Mouse (Mus musculus) stomach, embryonic 14.5 days (tissue): ENCODE data around the gene Notch2. TPM values are rescaled to one million over a fixed set of nuclear protein-coding genes. Genes with fewer than 3 reads are reported as not detected.

ENCODE experiments used
- ATAC-seq: fragments of 200-750 bp; cut with Nextera tagmentation; 2 replicates; pipeline ENCODE4 v1.8.0; 2017; ENCODE audit warnings: low read depth, moderate TSS enrichment; ENCODE audit not compliant: insufficient number of reproducible peaks, insufficient read depth, low FRiP score
- H3K27ac ChIP-seq: fragments of 300-500 bp; sonication (generic); 2 replicates; pipeline ENCODE4 v1.5.1; 2014; ENCODE audit warnings: mild to moderate bottlenecking, low read length, moderate library complexity, mixed read lengths
- H3K27me3 ChIP-seq: fragments of 300-500 bp; sonication (generic); 2 replicates; pipeline ENCODE4 v1.6.1; 2014; ENCODE audit warnings: low read length, control low read depth, mixed read lengths; ENCODE audit not compliant: control insufficient read depth, insufficient read depth
- H3K36me3 ChIP-seq: fragments of 300-500 bp; sonication (generic); 2 replicates; pipeline ENCODE4 v1.6.1; 2014; ENCODE audit warnings: mild to moderate bottlenecking, control low read depth, low read length, moderate library complexity, mixed read lengths; ENCODE audit not compliant: control insufficient read depth, insufficient read depth
- H3K4me1 ChIP-seq: fragments of 300-500 bp; sonication (generic); 2 replicates; pipeline ENCODE4 v1.6.1; 2014; ENCODE audit warnings: low read length, control low read depth, mixed read lengths; ENCODE audit not compliant: control insufficient read depth, insufficient read depth
- H3K4me2 ChIP-seq: fragments of 300-500 bp; sonication (generic); replicated peaks from 2 replicates; pipeline ENCODE4 v1.6.1; 2014; ENCODE audit warnings: low read depth, low read length, control low read depth
- H3K4me3 ChIP-seq: fragments of 300-500 bp; sonication (generic); 2 replicates; pipeline ENCODE4 v1.5.1; 2014; ENCODE audit warnings: low read depth, low read length, control low read depth
- H3K9ac ChIP-seq: fragments of 300-500 bp; sonication (generic); replicated peaks from 2 replicates; pipeline ENCODE4 v1.6.1; 2014; ENCODE audit warnings: low read depth, mild to moderate bottlenecking, control low read depth, low read length, moderate library complexity, mixed read lengths
- H3K9me3 ChIP-seq: fragments of 300-500 bp; sonication (generic); 2 replicates; pipeline ENCODE4 v1.6.1; 2016; ENCODE audit warnings: low read depth, low read length, control low read depth; ENCODE audit not compliant: control insufficient read depth
- WGBS: fragments of 180-500 bp; shearing (Covaris S2); extraction: QIAGEN DNeasy Blood & Tissue Kit; methylation state at CpG from one replicate; pipeline ENCODE4 v1.1.7; 2014; 5-methylcytosine and 5-hydroxymethylcytosine counted together
- polyA plus RNA-seq: library from polyadenylated mRNA; unstranded; fragments of >200 nt; fragmentation: Nextera tagmentation; extraction: Ambion mirVana; gene quantifications from 2 replicates; pipeline ENCODE4 v1.2.1, GENCODE M21; 2014

Gene Notch2
- polyA plus RNA-seq, 1 experiment from 2014 or later, result 36.2 TPM

DNA sequence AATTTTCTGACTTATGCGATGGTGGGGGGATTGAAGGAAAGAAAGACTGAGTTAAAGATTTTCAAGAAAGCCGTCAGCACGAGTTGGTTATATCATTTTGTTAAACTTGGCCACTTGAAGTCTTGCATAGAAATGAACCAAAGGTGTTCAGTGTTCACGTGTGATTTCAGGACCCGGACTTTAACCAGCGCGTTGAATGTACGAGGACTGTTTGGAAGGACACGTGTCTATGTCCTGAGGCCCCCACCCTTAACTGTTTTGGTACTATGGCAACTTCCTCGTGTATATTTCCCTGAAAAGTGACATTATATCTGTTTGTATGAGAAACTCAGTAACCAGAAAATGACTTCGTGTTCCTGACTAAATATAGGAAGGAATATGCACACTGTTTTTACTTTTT is 136.6 kb downstream of the Notch2 start:
- no peak overlapping the region for H3K4me3 ChIP-seq
- H3K27ac ChIP-seq, result no peak overlapping the region
- no peaks in the 10 kb centered on the region for H3K4me1 ChIP-seq
- H3K27me3 ChIP-seq, result no peaks in the 10 kb centered on the region
- no peak overlapping the region for H3K4me2 ChIP-seq
- WGBS, result 94% methylated on average over 11 of the region's 11 CpGs
- no peak overlapping the region for H3K9ac ChIP-seq
- H3K9me3 ChIP-seq, result no peaks in the 10 kb centered on the region
- peaks cover 43% of the 10 kb centered on the region for H3K36me3 ChIP-seq
- no peak for ATAC-seq

DNA sequence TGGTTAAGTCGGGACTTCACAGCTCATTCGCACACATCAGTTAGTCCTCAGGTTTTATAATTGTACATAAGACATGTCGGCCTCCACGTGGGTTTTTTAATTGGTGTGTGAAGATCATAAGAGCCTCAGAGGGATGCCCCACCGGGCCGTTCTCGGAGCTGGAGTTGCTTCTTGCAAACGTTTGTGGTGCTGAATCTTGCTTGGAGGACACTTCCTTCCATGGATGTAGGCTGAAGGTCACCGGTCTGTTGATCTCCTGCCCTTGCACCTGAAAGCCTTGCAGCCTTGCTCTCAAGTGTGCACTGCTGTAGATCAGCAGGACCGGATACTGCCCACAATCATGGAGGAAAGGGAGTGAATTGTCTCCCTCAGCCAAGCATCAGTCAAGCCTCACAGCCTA is 137.7 kb downstream of the Notch2 start:
- peaks cover 32% of the 10 kb centered on the region for H3K36me3 ChIP-seq
- H3K27ac ChIP-seq, result no peak overlapping the region
- no peak overlapping the region for H3K4me2 ChIP-seq
- no peaks in the 10 kb centered on the region for H3K4me1 ChIP-seq
- H3K9me3 ChIP-seq, result no peaks in the 10 kb centered on the region
- WGBS, result 86% methylated on average over 10 of the region's 10 CpGs
- no peak for ATAC-seq
- H3K4me3 ChIP-seq, result no peak overlapping the region
- H3K27me3 ChIP-seq, result no peaks in the 10 kb centered on the region
- no peak overlapping the region for H3K9ac ChIP-seq

DNA sequence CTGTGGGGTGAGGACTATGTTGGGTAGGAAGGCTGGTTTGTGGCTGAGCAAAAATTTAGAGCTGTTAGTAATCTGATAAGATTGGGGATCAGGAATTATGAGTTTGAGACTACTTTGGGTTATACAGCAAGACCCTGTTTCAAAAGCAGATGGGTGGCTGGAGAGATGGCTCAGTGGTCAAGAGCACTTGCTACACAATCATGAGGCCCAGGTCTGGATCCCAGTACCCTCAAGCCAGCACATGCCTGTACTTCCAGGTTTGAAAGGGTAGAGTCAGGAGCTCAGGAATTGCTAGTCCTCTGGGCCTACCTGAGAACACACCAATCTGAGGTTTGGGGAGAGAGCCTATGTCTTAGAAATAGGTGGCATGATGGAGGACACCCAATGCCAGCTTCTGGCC is 140.1 kb downstream of the Notch2 start:
- no peak overlapping the region for H3K27ac ChIP-seq

DNA sequence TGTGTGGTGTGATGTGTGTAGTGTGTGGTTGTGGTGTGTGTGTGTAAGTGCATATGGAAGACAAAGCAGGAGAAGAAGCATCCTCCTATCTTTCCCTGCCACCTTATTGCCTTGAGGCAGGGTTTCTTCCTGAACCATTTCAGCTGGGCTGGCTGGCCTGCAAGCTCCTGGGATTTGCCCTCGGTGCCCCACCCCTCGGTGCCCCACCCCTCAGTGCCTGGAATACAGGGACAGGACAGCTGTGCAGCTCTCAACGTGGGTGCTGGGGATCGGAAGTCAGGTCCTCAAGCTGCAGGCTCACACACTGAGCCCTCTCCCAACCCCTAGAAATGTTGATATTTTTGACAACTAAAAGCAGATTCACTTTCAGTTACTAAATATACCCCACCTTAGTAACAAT is 142.8 kb downstream of the Notch2 start:
- H3K4me2 ChIP-seq, result no peak overlapping the region
- H3K4me1 ChIP-seq, result no peaks in the 10 kb centered on the region
- no peak overlapping the region for H3K9ac ChIP-seq
- no peaks in the 10 kb centered on the region for H3K9me3 ChIP-seq
- ATAC-seq, result no peak
- WGBS, result 26% methylated on average over 4 of the region's 4 CpGs
- no peak overlapping the region for H3K27ac ChIP-seq
- H3K4me3 ChIP-seq, result no peak overlapping the region
- no peaks in the 10 kb centered on the region for H3K27me3 ChIP-seq
- no peaks in the 10 kb centered on the region for H3K36me3 ChIP-seq

More for the DNA sequence above, 140.1 kb downstream of the Notch2 start:
- ATAC-seq, result no peak
- H3K4me1 ChIP-seq, result no peaks in the 10 kb centered on the region
- H3K36me3 ChIP-seq, result peaks cover 8% of the 10 kb centered on the region; the same call in 1 of the 2 replicates
- no peak overlapping the region for H3K4me2 ChIP-seq
- no peak overlapping the region for H3K4me3 ChIP-seq
- no peaks in the 10 kb centered on the region for H3K9me3 ChIP-seq
- no peaks in the 10 kb centered on the region for H3K27me3 ChIP-seq
- H3K9ac ChIP-seq, result no peak overlapping the region

- Histone ChIP-seq H3K4me1 (no peaks in the 10 kb centered on the region), H3K4me3 (no peak overlapping the region), H3K9ac (no peak overlapping the region), H3K9me3 (no peaks in the 10 kb centered on the region), H3K27me3 (no peaks in the 10 kb centered on the region), H3K27ac (no peak overlapping the region), H3K4me2 (no peak overlapping the region), H3K36me3 (no peaks in the 10 kb centered on the region)
- WGBS, result 75% methylated on average over 2 of the region's 2 CpGs
- no peak for ATAC-seq
These were observed 143.7 kb downstream of the Notch2 start for GRCm38 (mm10) chr3:98157073-98157472.

GRCm38 (mm10) chr3:98157585-98157984 is 144.3 kb downstream of the Notch2 start:
- Histone ChIP-seq H3K27ac (no peak overlapping the region), H3K36me3 (no peaks in the 10 kb centered on the region), H3K4me1 (no peaks in the 10 kb centered on the region), H3K9me3 (no peaks in the 10 kb centered on the region), H3K4me2 (no peak overlapping the region), H3K27me3 (no peaks in the 10 kb centered on the region), H3K4me3 (no peak overlapping the region), H3K9ac (no peak overlapping the region)
- WGBS, result 45% methylated on average over 2 of the region's 2 CpGs
- ATAC-seq, result no peak

- WGBS, result 77% methylated on average over 4 of the region's 4 CpGs
- no peak overlapping the region for H3K4me3 ChIP-seq
These were observed 145.3 kb downstream of the Notch2 start for GRCm38 (mm10) chr3:98158646-98159045.

DNA sequence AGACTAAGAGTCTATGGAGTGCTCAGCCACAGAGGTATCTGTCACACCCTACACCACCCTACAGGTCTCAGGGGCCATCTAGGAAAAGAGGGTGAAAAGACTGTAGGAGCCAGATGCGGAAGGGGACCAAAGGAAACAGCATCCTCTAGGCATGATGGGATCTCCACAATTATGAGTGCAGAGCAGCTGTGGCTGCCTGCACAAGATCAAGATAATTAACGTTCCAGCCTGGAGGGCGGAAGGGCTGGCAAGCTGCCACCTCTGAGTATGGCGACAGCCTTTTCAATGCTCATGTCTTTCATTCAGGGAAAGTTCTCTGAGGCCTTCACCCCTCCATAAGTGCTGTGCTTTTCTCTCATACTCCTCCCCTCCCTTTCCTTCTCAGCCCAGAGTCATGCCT is 146.0 kb downstream of the Notch2 start:
- no peak overlapping the region for H3K9ac ChIP-seq
- no peak overlapping the region for H3K4me3 ChIP-seq
- H3K4me1 ChIP-seq, result no peaks in the 10 kb centered on the region
- H3K36me3 ChIP-seq, result no peaks in the 10 kb centered on the region
- no peak overlapping the region for H3K27ac ChIP-seq
- WGBS, result 31% methylated on average over 4 of the region's 4 CpGs
- H3K4me2 ChIP-seq, result no peak overlapping the region
- no peaks in the 10 kb centered on the region for H3K9me3 ChIP-seq
- no peak for ATAC-seq
- no peaks in the 10 kb centered on the region for H3K27me3 ChIP-seq

More at GRCm38 (mm10) chr3:98158646-98159045, 145.3 kb downstream of the Notch2 start:
- Histone ChIP-seq H3K4me2 (no peak overlapping the region), H3K27ac (no peak overlapping the region), H3K36me3 (no peaks in the 10 kb centered on the region), H3K4me1 (no peaks in the 10 kb centered on the region), H3K9me3 (no peaks in the 10 kb centered on the region), H3K27me3 (no peaks in the 10 kb centered on the region), H3K9ac (no peak overlapping the region)
- no peak for ATAC-seq

DNA sequence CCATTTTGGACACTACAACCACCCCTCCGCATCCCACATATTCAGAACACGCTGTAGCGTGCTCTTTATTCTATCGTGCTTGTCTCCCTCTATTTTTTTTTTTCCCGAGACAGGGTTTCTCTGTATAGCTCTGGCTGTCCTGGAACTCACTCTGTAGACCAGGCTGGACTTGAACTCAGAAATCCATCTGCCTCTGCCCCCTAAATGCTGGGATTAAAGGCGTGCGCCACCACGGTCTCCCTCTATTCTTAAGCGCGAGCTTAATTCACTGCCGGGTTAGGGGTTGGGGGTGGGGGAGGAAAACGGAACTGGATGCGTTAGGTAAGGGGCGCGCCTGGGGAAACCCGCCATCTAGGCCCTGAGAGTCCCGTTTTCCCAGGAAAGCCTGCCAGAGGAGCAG is 147.0 kb downstream of the Notch2 start, which contains the start of gene Adam30:
Gene Adam30, plus strand, starts transcription at position 301 of the 400 bp plus-strand sequence.
- Histone ChIP-seq H3K27ac (no peak within 1 kb of the TSS), H3K27me3 (no peaks in the 10 kb centered on the region), H3K36me3 (no peaks in the 10 kb centered on the region), H3K4me1 (no peaks in the 10 kb centered on the region), H3K9ac (no peak within 1 kb of the TSS), H3K9me3 (no peaks in the 10 kb centered on the region), H3K4me3 (no peak within 1 kb of the TSS), H3K4me2 (no peak within 1 kb of the TSS)
- no peak for ATAC-seq
- 84% methylated on average over 17 of the region's 17 CpGs for WGBS
